Mouse (Mus musculus): Measurements from ENCODE around the gene Pik3r3. TPM values are rescaled to one million over a fixed set of nuclear protein-coding genes. Genes with fewer than 3 reads are reported as not detected.

Pik3r3 gene
- polyA plus RNA-seq, 1 experiment from 2014 or later: 12.6 TPM

DNA sequence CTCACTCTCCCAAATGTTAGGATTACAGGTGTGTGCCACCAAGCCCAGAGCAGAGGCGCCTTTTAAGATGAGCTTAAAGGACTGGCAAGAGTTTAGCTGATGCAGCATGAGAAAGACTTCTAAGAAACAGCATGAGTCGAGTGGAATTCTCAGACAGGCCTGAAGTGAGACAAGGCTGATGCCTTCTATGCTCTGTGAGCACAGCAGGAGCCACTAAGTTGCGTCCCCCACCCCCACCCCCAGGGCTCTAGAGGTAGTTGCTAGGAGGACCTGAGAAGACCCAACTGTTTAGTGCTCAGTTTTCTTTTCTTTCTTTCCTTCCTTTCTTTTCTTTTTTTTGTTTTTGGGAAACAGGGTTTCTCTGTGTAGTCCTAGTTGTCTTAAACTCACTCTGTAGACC is 39.3 kb upstream of the Pik3r3 start:
- no peak overlapping the region for H3K4me2 ChIP-seq (ENCODE audit: low read depth, low read length)
- no peak for ATAC-seq (ENCODE audit: insufficient read depth, low FRiP score)
- peaks cover 8% of the 10 kb centered on the region for H3K4me1 ChIP-seq (ENCODE audit: control insufficient read depth, insufficient read depth, low read length)
- H3K27ac ChIP-seq (ENCODE audit: low read length): no peak overlapping the region
- H3K36me3 ChIP-seq (ENCODE audit: control insufficient read depth, insufficient read depth, low read length): no peaks in the 10 kb centered on the region
- no peak overlapping the region for H3K4me3 ChIP-seq (replicated peaks; ENCODE audit: low read length)
- no peaks in the 10 kb centered on the region for H3K9me3 ChIP-seq (replicated peaks; ENCODE audit: control insufficient read depth, low read length)
- H3K27me3 ChIP-seq (ENCODE audit: control insufficient read depth, insufficient read depth, low read length): peaks cover 3% of the 10 kb centered on the region; the same call in 1 of the 2 replicates
- H3K9ac ChIP-seq (ENCODE audit: low read length): no peak overlapping the region
- 61% methylated on average over 3 of the region's 3 CpGs for WGBS

DNA sequence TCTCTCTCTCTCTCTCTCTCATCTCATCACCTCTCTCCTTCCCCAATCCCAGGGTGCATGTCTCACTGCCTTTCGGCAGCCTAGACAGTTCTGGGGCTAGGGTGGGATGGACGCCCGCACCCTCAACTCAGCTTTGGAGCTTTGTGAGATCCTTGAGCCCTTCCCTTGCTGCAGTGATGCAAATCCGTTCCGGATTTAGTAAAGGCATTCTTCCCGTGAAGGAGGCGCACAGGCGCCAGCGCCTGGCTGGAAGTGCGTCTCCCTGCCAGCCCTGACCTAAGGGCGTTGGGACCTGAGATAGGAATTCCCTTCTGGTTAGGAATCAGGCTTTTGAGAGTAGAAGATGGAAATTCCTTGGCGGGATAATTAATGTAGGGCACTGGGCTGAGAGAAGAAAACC is 38.7 kb upstream of the Pik3r3 start:
- Histone ChIP-seq H3K27me3 (ENCODE audit: control insufficient read depth, insufficient read depth, low read length) (peaks cover 3% of the 10 kb centered on the region; the same call in 1 of the 2 replicates), H3K9ac (ENCODE audit: low read length) (peak overlapping the region; percentile 2), H3K4me1 (ENCODE audit: control insufficient read depth, insufficient read depth, low read length) (peaks cover 4% of the 10 kb centered on the region; the same call in 1 of the 2 replicates), H3K4me3 (replicated peaks; ENCODE audit: low read length) (no peak overlapping the region), H3K9me3 (replicated peaks; ENCODE audit: control insufficient read depth, low read length) (no peaks in the 10 kb centered on the region), H3K36me3 (ENCODE audit: control insufficient read depth, insufficient read depth, low read length) (no peaks in the 10 kb centered on the region), H3K27ac (ENCODE audit: low read length) (peak overlapping the region; percentile 14; the same call in 1 of the 2 replicates), H3K4me2 (ENCODE audit: low read depth, low read length) (peak overlapping the region; percentile 25; the same call in 1 of the 2 replicates)
- 11% methylated on average over 12 of the region's 12 CpGs for WGBS
- ATAC-seq (ENCODE audit: insufficient read depth, low FRiP score): no peak

DNA sequence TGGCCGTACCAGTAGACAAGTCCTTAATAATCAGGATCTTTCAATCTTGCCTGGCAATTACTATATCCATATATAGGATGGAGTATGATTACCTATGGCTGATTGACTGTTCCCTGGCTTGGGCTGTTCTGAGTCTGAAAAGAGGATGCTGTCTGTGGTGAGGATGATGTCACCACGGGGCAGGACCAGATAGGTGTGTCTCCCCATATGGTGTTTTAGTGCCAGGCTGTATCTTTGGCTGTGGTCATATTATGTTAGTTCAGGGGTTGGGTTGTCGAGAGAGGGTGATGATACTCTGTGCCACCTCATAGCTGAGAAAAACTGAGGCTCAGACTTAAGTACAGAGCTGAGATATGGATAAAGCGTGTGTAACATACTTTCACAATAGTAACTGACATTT is 36.3 kb upstream of the Pik3r3 start:
- H3K9ac ChIP-seq (ENCODE audit: low read length): no peak overlapping the region
- peaks cover 4% of the 10 kb centered on the region; the same call in 1 of the 2 replicates for H3K4me1 ChIP-seq (ENCODE audit: control insufficient read depth, insufficient read depth, low read length)
- no peak for ATAC-seq (ENCODE audit: insufficient read depth, low FRiP score)
- H3K27ac ChIP-seq (ENCODE audit: low read length): no peak overlapping the region
- peaks cover 3% of the 10 kb centered on the region; the same call in 1 of the 2 replicates for H3K27me3 ChIP-seq (ENCODE audit: control insufficient read depth, insufficient read depth, low read length)
- 82% methylated on average over 4 of the region's 4 CpGs for WGBS
- H3K9me3 ChIP-seq (replicated peaks; ENCODE audit: control insufficient read depth, low read length): no peaks in the 10 kb centered on the region
- no peaks in the 10 kb centered on the region for H3K36me3 ChIP-seq (ENCODE audit: control insufficient read depth, insufficient read depth, low read length)
- H3K4me3 ChIP-seq (replicated peaks; ENCODE audit: low read length): no peak overlapping the region
- no peak overlapping the region for H3K4me2 ChIP-seq (ENCODE audit: low read depth, low read length)

DNA sequence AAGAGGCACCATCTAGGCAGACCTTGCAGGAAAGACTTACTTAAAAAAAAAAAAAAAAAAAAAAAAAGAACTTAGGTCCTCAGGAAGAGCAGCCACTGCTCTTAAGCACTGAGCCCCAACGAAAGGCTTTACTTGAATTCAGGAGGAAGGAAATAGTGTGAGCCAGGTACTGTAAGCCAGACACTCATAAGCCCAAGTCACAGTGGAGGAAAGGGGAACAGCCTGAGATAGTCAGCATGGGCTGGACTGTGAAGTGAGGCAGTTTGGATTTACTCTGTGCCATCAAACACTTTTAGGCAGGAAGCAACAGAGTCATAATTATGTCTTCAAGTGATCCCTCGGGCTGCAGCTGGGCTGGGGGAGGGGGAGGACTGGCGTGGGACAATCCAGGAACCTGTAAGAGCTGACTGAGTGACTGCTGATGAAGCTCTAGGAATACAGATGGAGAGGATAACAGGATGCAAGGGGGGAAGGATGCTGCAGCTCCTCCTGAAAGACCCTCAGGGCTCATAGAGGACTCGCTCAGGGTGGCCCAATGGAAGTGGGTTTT is 29.1 kb upstream of the Pik3r3 start:
- no peak for ATAC-seq (ENCODE audit: insufficient read depth, low FRiP score)
- Histone ChIP-seq H3K9me3 (replicated peaks; ENCODE audit: control insufficient read depth, low read length) (no peaks in the 10 kb centered on the region), H3K4me2 (ENCODE audit: low read depth, low read length) (no peak overlapping the region), H3K27ac (ENCODE audit: low read length) (no peak overlapping the region), H3K4me3 (replicated peaks; ENCODE audit: low read length) (no peak overlapping the region), H3K9ac (ENCODE audit: low read length) (no peak overlapping the region), H3K36me3 (ENCODE audit: control insufficient read depth, insufficient read depth, low read length) (no peaks in the 10 kb centered on the region), H3K27me3 (ENCODE audit: control insufficient read depth, insufficient read depth, low read length) (no peaks in the 10 kb centered on the region), H3K4me1 (ENCODE audit: control insufficient read depth, insufficient read depth, low read length) (no peaks in the 10 kb centered on the region)
- WGBS: 55% methylated on average over 4 of the region's 4 CpGs

DNA sequence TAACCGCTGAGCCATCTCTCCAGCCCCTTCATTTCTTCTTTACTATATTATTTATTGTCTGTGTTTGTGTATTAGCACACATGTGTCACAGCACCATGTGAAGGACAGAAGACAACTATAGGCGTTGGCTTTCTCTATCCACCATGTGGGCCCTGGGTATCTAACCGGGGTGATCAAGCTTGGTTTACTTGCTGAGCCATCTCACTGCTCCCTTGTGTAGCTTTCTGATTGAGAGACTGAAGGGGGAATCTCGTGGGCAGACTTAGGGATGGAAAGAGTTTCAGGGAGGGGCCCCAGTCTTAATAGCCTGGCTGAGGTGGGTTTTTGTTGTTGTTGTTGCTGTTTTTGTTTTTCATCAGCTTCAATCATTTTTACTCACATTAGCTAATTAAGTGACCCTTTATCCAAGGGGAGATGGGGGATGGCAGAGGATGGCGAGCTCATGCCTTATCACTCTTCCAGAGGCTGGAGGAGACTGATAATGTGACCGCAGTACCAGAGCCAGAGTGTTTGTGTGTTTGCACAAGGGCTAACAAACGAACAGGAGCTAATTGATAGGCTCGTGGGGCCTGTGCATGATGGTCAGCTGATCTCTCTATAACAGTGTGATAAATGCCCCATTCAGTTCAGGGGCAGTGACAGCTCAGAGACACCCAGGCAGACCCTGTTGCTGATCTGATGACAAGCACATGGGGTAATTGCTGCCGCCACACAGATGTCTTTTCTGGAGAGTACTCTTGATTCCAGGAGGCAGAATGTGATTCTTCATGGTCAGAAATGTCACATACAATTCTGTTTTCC is 27.6 kb upstream of the Pik3r3 start:
- H3K4me1 ChIP-seq (ENCODE audit: control insufficient read depth, insufficient read depth, low read length): no peaks in the 10 kb centered on the region
- 47% methylated on average over 9 of the region's 9 CpGs for WGBS
- no peaks in the 10 kb centered on the region for H3K27me3 ChIP-seq (ENCODE audit: control insufficient read depth, insufficient read depth, low read length)
- no peak overlapping the region for H3K27ac ChIP-seq (ENCODE audit: low read length)
- H3K4me3 ChIP-seq (replicated peaks; ENCODE audit: low read length): no peak overlapping the region
- no peaks in the 10 kb centered on the region for H3K9me3 ChIP-seq (replicated peaks; ENCODE audit: control insufficient read depth, low read length)
- H3K4me2 ChIP-seq (ENCODE audit: low read depth, low read length): no peak overlapping the region
- ATAC-seq (ENCODE audit: insufficient read depth, low FRiP score): peak; percentile 64
- H3K36me3 ChIP-seq (ENCODE audit: control insufficient read depth, insufficient read depth, low read length): no peaks in the 10 kb centered on the region
- no peak overlapping the region for H3K9ac ChIP-seq (ENCODE audit: low read length)

DNA sequence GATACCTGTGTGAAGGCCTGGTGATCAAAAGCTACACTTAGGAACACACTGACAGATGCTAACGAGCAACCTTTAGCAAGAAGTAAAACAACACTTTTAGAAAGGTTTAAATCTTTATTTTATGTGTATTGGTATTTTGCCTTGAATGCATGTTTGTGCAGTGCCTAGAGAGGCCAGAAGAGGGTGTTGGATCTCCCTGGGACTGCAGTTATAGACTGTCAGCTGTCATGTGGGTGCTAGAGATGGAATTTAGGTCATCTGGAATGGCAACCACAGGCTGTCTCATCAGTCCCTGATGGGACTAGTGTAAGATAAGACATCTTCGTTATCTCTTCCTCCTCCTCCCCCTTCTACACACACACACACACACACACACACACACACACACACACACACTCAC is 23.0 kb upstream of the Pik3r3 start:
- no peak for ATAC-seq (ENCODE audit: insufficient read depth, low FRiP score)

DNA sequence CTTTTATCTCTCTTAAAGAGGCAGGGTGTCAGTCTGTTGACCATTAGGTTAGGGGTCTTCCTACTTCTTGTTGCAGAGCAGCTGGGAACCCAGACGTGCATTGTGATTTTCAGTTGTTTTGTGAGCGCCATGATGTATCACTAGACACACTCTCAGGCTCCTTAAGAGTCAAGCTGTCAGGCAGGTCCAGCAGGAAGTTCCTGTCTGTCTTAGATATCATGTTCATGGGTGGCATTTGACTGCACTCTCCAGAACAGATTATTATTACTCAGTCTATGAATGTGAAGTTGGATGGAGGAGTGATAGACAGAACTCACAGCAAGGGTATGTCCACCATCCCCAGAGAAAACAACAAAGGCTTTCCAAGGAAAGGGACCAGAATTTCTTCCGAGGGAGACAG is 17.0 kb upstream of the Pik3r3 start:
- Histone ChIP-seq H3K27ac (ENCODE audit: low read length) (no peak overlapping the region), H3K27me3 (ENCODE audit: control insufficient read depth, insufficient read depth, low read length) (no peaks in the 10 kb centered on the region), H3K9ac (ENCODE audit: low read length) (no peak overlapping the region), H3K36me3 (ENCODE audit: control insufficient read depth, insufficient read depth, low read length) (no peaks in the 10 kb centered on the region), H3K4me1 (ENCODE audit: control insufficient read depth, insufficient read depth, low read length) (no peaks in the 10 kb centered on the region), H3K4me3 (replicated peaks; ENCODE audit: low read length) (no peak overlapping the region), H3K9me3 (replicated peaks; ENCODE audit: control insufficient read depth, low read length) (no peaks in the 10 kb centered on the region), H3K4me2 (ENCODE audit: low read depth, low read length) (no peak overlapping the region)
- no peak for ATAC-seq (ENCODE audit: insufficient read depth, low FRiP score)
- WGBS: 54% methylated on average over 3 of the region's 3 CpGs

More for the DNA sequence above, 23.0 kb upstream of the Pik3r3 start:
- no peaks in the 10 kb centered on the region for H3K4me1 ChIP-seq (ENCODE audit: control insufficient read depth, insufficient read depth, low read length)
- H3K27me3 ChIP-seq (ENCODE audit: control insufficient read depth, insufficient read depth, low read length): no peaks in the 10 kb centered on the region
- no peaks in the 10 kb centered on the region for H3K36me3 ChIP-seq (ENCODE audit: control insufficient read depth, insufficient read depth, low read length)
- no peaks in the 10 kb centered on the region for H3K9me3 ChIP-seq (replicated peaks; ENCODE audit: control insufficient read depth, low read length)
- H3K27ac ChIP-seq (ENCODE audit: low read length): no peak overlapping the region
- H3K9ac ChIP-seq (ENCODE audit: low read length): no peak overlapping the region
- 82% methylated on average over 2 of the region's 2 CpGs for WGBS
- H3K4me2 ChIP-seq (ENCODE audit: low read depth, low read length): no peak overlapping the region
- H3K4me3 ChIP-seq (replicated peaks; ENCODE audit: low read length): no peak overlapping the region

DNA sequence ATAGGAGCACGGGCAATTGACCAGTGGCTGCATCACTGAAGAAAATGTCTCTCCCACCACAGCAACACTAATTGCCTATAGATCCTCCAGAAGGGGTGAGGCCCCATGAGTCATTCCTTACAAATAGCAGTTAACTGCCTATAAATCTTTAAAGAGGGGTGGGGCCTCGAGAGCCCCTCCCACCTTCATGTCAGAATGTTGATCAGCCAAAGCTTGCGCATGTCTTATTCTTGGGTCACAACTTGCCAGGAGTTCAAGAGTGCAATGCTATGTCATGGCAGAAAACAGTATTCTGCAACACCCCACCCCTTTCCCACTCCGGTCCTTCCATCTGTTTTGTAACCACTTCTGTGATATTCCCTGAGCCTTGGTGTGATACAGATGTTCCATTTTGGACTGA is 14.9 kb upstream of the Pik3r3 start:
- Histone ChIP-seq H3K4me2 (ENCODE audit: low read depth, low read length) (no peak overlapping the region), H3K27me3 (ENCODE audit: control insufficient read depth, insufficient read depth, low read length) (no peaks in the 10 kb centered on the region), H3K9me3 (replicated peaks; ENCODE audit: control insufficient read depth, low read length) (no peaks in the 10 kb centered on the region), H3K36me3 (ENCODE audit: control insufficient read depth, insufficient read depth, low read length) (no peaks in the 10 kb centered on the region), H3K27ac (ENCODE audit: low read length) (no peak overlapping the region), H3K9ac (ENCODE audit: low read length) (no peak overlapping the region), H3K4me1 (ENCODE audit: control insufficient read depth, insufficient read depth, low read length) (no peaks in the 10 kb centered on the region), H3K4me3 (replicated peaks; ENCODE audit: low read length) (no peak overlapping the region)
- ATAC-seq (ENCODE audit: insufficient read depth, low FRiP score): 0 out of 2 replicates have a peak, but pooled peaks have one; percentile 37
- WGBS: 69% methylated on average over 4 of the region's 4 CpGs

DNA sequence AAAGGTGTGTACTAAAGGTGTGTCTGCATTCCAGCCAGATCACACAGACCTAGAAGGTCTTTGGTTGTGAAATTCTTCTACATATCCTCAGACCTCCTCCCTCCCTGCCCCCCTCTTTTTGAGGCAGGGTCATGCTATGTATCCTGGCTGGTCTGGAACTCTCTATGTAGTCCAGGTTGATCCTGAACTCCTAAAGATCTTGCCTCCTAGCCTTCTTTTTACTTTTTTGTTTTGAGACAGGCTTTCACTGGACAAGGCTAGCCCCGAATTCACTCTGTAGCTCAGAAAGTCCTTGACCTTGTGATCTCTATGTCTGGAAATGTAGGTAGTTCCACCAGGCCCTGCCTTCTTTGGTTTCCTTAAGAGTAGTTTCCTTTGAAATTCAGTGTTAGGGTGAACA is 12.5 kb upstream of the Pik3r3 start:
- H3K4me2 ChIP-seq (ENCODE audit: low read depth, low read length): no peak overlapping the region
- H3K27me3 ChIP-seq (ENCODE audit: control insufficient read depth, insufficient read depth, low read length): no peaks in the 10 kb centered on the region
- H3K4me3 ChIP-seq (replicated peaks; ENCODE audit: low read length): no peak overlapping the region
- H3K4me1 ChIP-seq (ENCODE audit: control insufficient read depth, insufficient read depth, low read length): no peaks in the 10 kb centered on the region
- no peak for ATAC-seq (ENCODE audit: insufficient read depth, low FRiP score)
- WGBS: 91% methylated on average over 1 of the region's 1 CpGs
- H3K9me3 ChIP-seq (replicated peaks; ENCODE audit: control insufficient read depth, low read length): no peaks in the 10 kb centered on the region
- no peak overlapping the region for H3K27ac ChIP-seq (ENCODE audit: low read length)
- H3K36me3 ChIP-seq (ENCODE audit: control insufficient read depth, insufficient read depth, low read length): no peaks in the 10 kb centered on the region
- H3K9ac ChIP-seq (ENCODE audit: low read length): no peak overlapping the region
